Mouse (Mus musculus): ENCODE measurements around the gene Dusp3. TPM values are rescaled to one million over a fixed set of nuclear protein-coding genes. Genes with fewer than 3 reads are reported as not detected.

The Dusp3 gene
- 14.0 TPM for polyA plus RNA-seq (2014; fragmentation: Illumina TruSeq; extraction: RNeasy Lipid Tissue Mini Kit (QIAGEN cat#74804); ENCODE audit: low read depth, low replicate concordance)

GRCm38 (mm10) chr11:101986913-101987312 is at the start of gene Dusp3:
Gene Dusp3 (minus strand): TSS chr11:101987013.

GRCm38 (mm10) chr11:102028087-102028816 is 41.4 kb upstream of the Dusp3 start, which contains the start of gene Mpp3:
Gene Mpp3 (minus strand): TSS chr11:102028461.

GRCm38 (mm10) chr11:101984054-101985025 is 2.5 kb downstream of the Dusp3 start, which contains the start of gene Cfap97d1:
Gene Cfap97d1 (plus strand): TSS chr11:101984279.

GRCm38 (mm10) chr11:101966965-101967614 is 19.7 kb downstream of the Dusp3 start, which contains the start of gene Sost:
Gene Sost (minus strand): TSS chr11:101967015.

Other genes with a start within 250 kb of the Dusp3 start
- not detected for gene Etv4, start 201.6 kb downstream of the Dusp3 start, polyA plus RNA-seq (2014; fragmentation: Illumina TruSeq; extraction: RNeasy Lipid Tissue Mini Kit (QIAGEN cat#74804); ENCODE audit: low read depth, low replicate concordance)
- gene Meox1, start 92.6 kb downstream of the Dusp3 start, polyA plus RNA-seq (2014; fragmentation: Illumina TruSeq; extraction: RNeasy Lipid Tissue Mini Kit (QIAGEN cat#74804); ENCODE audit: low read depth, low replicate concordance), result not detected
- not detected for gene Sost, start 20.0 kb downstream of the Dusp3 start, polyA plus RNA-seq (2014; fragmentation: Illumina TruSeq; extraction: RNeasy Lipid Tissue Mini Kit (QIAGEN cat#74804); ENCODE audit: low read depth, low replicate concordance)
- not detected for gene Cfap97d1, start 2.7 kb downstream of the Dusp3 start, polyA plus RNA-seq (2014; fragmentation: Illumina TruSeq; extraction: RNeasy Lipid Tissue Mini Kit (QIAGEN cat#74804); ENCODE audit: low read depth, low replicate concordance)
- gene Mpp3, start 41.4 kb upstream of the Dusp3 start, polyA plus RNA-seq (2014; fragmentation: Illumina TruSeq; extraction: RNeasy Lipid Tissue Mini Kit (QIAGEN cat#74804); ENCODE audit: low read depth, low replicate concordance), result not detected
- 8.8 TPM for gene Cd300lg, start 54.5 kb upstream of the Dusp3 start, polyA plus RNA-seq (2014; fragmentation: Illumina TruSeq; extraction: RNeasy Lipid Tissue Mini Kit (QIAGEN cat#74804); ENCODE audit: low read depth, low replicate concordance)
- not detected for gene Mpp2, start 101.5 kb upstream of the Dusp3 start, polyA plus RNA-seq (2014; fragmentation: Illumina TruSeq; extraction: RNeasy Lipid Tissue Mini Kit (QIAGEN cat#74804); ENCODE audit: low read depth, low replicate concordance)
- not detected for gene Ppy, start 114.3 kb upstream of the Dusp3 start, polyA plus RNA-seq (2014; fragmentation: Illumina TruSeq; extraction: RNeasy Lipid Tissue Mini Kit (QIAGEN cat#74804); ENCODE audit: low read depth, low replicate concordance)
- not detected for gene Pyy, start 120.8 kb upstream of the Dusp3 start, polyA plus RNA-seq (2014; fragmentation: Illumina TruSeq; extraction: RNeasy Lipid Tissue Mini Kit (QIAGEN cat#74804); ENCODE audit: low read depth, low replicate concordance)
- 3.0 TPM for gene Nags, start 158.5 kb upstream of the Dusp3 start, polyA plus RNA-seq (2014; fragmentation: Illumina TruSeq; extraction: RNeasy Lipid Tissue Mini Kit (QIAGEN cat#74804); ENCODE audit: low read depth, low replicate concordance)
- gene Tmem101, start 169.4 kb upstream of the Dusp3 start, polyA plus RNA-seq (2014; fragmentation: Illumina TruSeq; extraction: RNeasy Lipid Tissue Mini Kit (QIAGEN cat#74804); ENCODE audit: low read depth, low replicate concordance), result 1.9 TPM
- 28.2 TPM for gene Lsm12, start 198.3 kb upstream of the Dusp3 start, polyA plus RNA-seq (2014; fragmentation: Illumina TruSeq; extraction: RNeasy Lipid Tissue Mini Kit (QIAGEN cat#74804); ENCODE audit: low read depth, low replicate concordance)
- not detected for gene G6pc3, start 202.6 kb upstream of the Dusp3 start, polyA plus RNA-seq (2014; fragmentation: Illumina TruSeq; extraction: RNeasy Lipid Tissue Mini Kit (QIAGEN cat#74804); ENCODE audit: low read depth, low replicate concordance)
- gene Hdac5, start 243.2 kb upstream of the Dusp3 start, polyA plus RNA-seq (2014; fragmentation: Illumina TruSeq; extraction: RNeasy Lipid Tissue Mini Kit (QIAGEN cat#74804); ENCODE audit: low read depth, low replicate concordance), result 3.7 TPM